Mouse (Mus musculus) midbrain, embryonic 13.5 days (tissue): ENCODE measurements at regions not wholly inside any gene's neighbourhood (a gene's known extent, or its start where the extent isn't known, plus 50 kb on each side); places are given as distances from the start of the nearest gene placed in this dataset.

Experiments used
- ATAC-seq: fragments of 200-750 bp; cut with Nextera tagmentation; 2 replicates; pipeline ENCODE4 v1.8.0; 2017; ENCODE audit warnings: mild to moderate bottlenecking, moderate TSS enrichment, moderate library complexity
- H3K27ac ChIP-seq: fragments of 300-500 bp; sonication (generic); 2 replicates; pipeline ENCODE4 v1.5.1; 2015; ENCODE audit warnings: inconsistent platforms, mild to moderate bottlenecking, moderate library complexity
- H3K27me3 ChIP-seq: fragments of 300-500 bp; sonication (generic); 2 replicates; pipeline ENCODE4 v1.6.1; 2015; ENCODE audit warnings: mild to moderate bottlenecking, inconsistent platforms
- H3K36me3 ChIP-seq: fragments of 300-500 bp; sonication (generic); 2 replicates; pipeline ENCODE4 v1.6.1; 2015; ENCODE audit warnings: mild to moderate bottlenecking, inconsistent platforms
- H3K4me1 ChIP-seq: fragments of 300-500 bp; sonication (generic); replicated peaks from 2 replicates; pipeline ENCODE4 v1.6.1; 2015; ENCODE audit warnings: inconsistent platforms
- H3K4me2 ChIP-seq: fragments of 300-500 bp; sonication (generic); replicated peaks from 2 replicates; pipeline ENCODE4 v1.6.1; 2015; ENCODE audit warnings: moderate library complexity, mild to moderate bottlenecking, inconsistent platforms
- H3K4me3 ChIP-seq: fragments of 300-500 bp; sonication (generic); replicated peaks from 2 replicates; pipeline ENCODE4 v1.5.1; 2015; ENCODE audit warnings: mild to moderate bottlenecking, inconsistent platforms
- H3K9ac ChIP-seq: fragments of 300-500 bp; sonication (generic); replicated peaks from 2 replicates; pipeline ENCODE4 v1.6.1; 2015; ENCODE audit warnings: mild to moderate bottlenecking, inconsistent platforms
- H3K9me3 ChIP-seq: fragments of 300-500 bp; sonication (generic); 2 replicates; pipeline ENCODE4 v1.6.1; 2016; ENCODE audit warnings: mild to moderate bottlenecking, inconsistent platforms
- WGBS: fragments of 180-500 bp; shearing (Covaris S2); methylation state at CpG from one replicate; pipeline ENCODE4 v1.1.7; 2015; 5-methylcytosine and 5-hydroxymethylcytosine counted together

DNA sequence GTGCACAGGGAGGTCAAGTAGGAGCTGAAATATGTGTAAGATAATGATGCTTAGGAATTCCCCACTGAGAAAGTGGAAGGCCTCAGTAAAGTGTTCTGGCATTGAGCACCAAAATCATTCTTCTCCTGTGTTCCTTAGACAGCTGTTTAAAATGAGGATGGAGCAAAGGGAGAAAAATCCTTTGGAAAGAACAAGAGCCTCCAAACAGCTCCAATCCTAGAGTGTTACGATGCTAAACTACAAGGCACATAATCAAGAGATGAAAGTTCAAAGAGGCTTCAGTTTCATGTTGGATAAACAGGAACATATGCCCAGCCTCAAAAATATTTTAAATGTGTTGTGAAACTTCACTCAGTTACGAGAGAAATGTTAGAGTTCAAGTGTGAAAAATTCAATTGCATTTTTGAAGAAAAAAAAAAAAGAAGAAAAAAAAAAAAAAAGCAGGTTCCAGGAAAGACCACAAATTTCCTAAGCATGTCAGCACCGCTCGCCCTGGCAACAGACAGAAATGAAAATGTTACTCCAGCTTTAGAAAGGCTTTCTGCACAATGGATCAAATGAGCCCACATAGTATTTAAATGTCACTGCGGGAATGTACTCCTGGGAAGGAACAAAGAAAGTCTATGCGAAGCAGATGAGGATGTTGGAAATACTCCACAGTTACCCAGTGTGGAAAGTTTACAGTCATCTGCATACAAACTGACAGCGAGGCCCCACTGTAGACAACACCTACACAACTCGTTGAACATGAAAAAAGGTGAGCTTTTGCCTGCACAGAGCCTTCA, 116.5 kb upstream of the Prkd1 start:
- Histone ChIP-seq H3K27ac (no peak overlapping the region), H3K4me2 (no peak overlapping the region), H3K9ac (no peak overlapping the region), H3K36me3 (no peaks in the 10 kb centered on the region), H3K4me3 (no peak overlapping the region), H3K27me3 (no peaks in the 10 kb centered on the region), H3K9me3 (no peaks in the 10 kb centered on the region), H3K4me1 (no peaks in the 10 kb centered on the region)
- ATAC-seq = no peak
- 61% methylated on average over 8 of the region's 8 CpGs for WGBS

- H3K9ac ChIP-seq = no peak overlapping the region
- no peak overlapping the region for H3K4me2 ChIP-seq
- ATAC-seq = no peak
- H3K4me1 ChIP-seq = no peaks in the 10 kb centered on the region
- no peaks in the 10 kb centered on the region for H3K36me3 ChIP-seq
- WGBS = 82% methylated on average over 2 of the region's 2 CpGs
- H3K9me3 ChIP-seq = no peaks in the 10 kb centered on the region
- H3K27ac ChIP-seq = no peak overlapping the region
- H3K27me3 ChIP-seq = no peaks in the 10 kb centered on the region
- no peak overlapping the region for H3K4me3 ChIP-seq
These were observed 115.6 kb upstream of the Prkd1 start for GRCm38 (mm10) chr12:50764457-50764856.

DNA sequence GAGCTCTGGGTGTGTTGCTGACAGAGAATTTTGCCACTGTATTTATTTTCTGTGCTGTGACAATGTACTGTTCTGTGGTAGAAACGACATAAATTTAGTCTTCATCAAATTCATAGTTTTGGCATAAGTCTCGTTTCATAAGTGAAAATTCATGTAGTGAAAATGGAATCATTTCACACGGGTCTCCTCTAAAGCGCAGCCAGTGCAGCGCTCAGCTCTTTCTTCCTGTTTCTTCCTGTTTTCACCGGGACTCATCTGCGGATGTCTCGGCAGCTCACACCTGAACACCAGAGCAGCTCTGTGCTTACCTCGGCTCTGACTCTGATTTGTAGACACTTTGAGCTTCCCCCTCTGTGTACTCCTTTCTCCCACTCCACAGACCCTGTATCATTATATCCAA, 85.2 kb upstream of the Prkd1 start:
- Histone ChIP-seq H3K9ac (no peak overlapping the region), H3K4me1 (no peaks in the 10 kb centered on the region), H3K27me3 (no peaks in the 10 kb centered on the region), H3K4me2 (no peak overlapping the region), H3K27ac (no peak overlapping the region), H3K36me3 (no peaks in the 10 kb centered on the region), H3K4me3 (no peak overlapping the region), H3K9me3 (no peaks in the 10 kb centered on the region)
- 88% methylated on average over 9 of the region's 9 CpGs for whole genome bisulfite sequencing
- no peak for ATAC-seq

- no peak overlapping the region for H3K9ac ChIP-seq
- H3K4me3 ChIP-seq = no peak overlapping the region
- H3K27me3 ChIP-seq = no peaks in the 10 kb centered on the region
- H3K4me1 ChIP-seq = no peaks in the 10 kb centered on the region
- WGBS = 67% methylated on average over 5 of the region's 5 CpGs
- no peaks in the 10 kb centered on the region for H3K9me3 ChIP-seq
- ATAC-seq = 0 out of 2 replicates have a peak, but pooled peaks have one; percentile 24
- H3K4me2 ChIP-seq = no peak overlapping the region
- H3K36me3 ChIP-seq = no peaks in the 10 kb centered on the region
- no peak overlapping the region for H3K27ac ChIP-seq
These were observed 63.7 kb upstream of the Prkd1 start for GRCm38 (mm10) chr12:50712615-50713014.

DNA sequence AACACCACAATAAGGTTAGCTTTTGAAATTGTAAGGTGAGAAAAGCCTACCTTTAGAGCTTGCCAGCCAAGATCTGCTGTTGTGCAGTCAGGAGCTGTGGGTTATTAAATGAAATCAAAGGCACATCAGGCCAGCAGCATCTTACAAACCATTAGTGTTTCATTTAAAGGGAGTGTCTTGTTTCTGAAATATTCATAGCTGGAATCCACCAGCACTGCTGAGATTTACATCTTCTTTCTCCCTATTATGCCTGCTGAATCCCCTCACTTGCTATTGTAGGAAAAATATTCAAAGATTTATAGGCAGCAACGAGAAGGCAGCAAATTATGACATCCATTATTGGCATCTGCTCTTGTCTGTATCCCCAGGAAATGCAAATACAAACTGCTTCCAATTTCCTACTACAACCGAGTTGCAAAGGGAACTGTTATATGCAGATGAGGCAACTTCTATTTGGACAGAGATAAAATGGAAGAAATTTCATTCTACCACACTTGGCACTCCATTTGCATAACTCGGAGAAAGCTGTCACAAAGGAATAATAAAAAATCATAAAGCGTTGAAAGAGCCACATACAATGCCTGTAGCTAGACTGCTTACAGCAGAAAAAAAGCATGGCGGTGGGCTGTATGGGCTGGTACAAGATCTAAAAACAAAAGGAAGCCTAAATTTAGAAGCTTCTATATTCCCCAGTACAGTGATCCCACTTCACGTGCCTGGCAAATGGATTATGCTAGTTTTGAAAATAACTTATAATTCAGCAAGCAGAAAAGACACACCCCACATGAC, 60.3 kb upstream of the Prkd1 start:
- no peaks in the 10 kb centered on the region for H3K36me3 ChIP-seq
- ATAC-seq = 0 out of 2 replicates have a peak, but pooled peaks have one; percentile 17
- 65% methylated on average over 6 of the region's 6 CpGs for WGBS
- no peak overlapping the region for H3K4me3 ChIP-seq
- peak overlapping the region; percentile 64 for H3K27ac ChIP-seq
- H3K9ac ChIP-seq = no peak overlapping the region
- H3K4me2 ChIP-seq = no peak overlapping the region
- H3K27me3 ChIP-seq = no peaks in the 10 kb centered on the region
- no peaks in the 10 kb centered on the region for H3K4me1 ChIP-seq
- H3K9me3 ChIP-seq = no peaks in the 10 kb centered on the region

DNA sequence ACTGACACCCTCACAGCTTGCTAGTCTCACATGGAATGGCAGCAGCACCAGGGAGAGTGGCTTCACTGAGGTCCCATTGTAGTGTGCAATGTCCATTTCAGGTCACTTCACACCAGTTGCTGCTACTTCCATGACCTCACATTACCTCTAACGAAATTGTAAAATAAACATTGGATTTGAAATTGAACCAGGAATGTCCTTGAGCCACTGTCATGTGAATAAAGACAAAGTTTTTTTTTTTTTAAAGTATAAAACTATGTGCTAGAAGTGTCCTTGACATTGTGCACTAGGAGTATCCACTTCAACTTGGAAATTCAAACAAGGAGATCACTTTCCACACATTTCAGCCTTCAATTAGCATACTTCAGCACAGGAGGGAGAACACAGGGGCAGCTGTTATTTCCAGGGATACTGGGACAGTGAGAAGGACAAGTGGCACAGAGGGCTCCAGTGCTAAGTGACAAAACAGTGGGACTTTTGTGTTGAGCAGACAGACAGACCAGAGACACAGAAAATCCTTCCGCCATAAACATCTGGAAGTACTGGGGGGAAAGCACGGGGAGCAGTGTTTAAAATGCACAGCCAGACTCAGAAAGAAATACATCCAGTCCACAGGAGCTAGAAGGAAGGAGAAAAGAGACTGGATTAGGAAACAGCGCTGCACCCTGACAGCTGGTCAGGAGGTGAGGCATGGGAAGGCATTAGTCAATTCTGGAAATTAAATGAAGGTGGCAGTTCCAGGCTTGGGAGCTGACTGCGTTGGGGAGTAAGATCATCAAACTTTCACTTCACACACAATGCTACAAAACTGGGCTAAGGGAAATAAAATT, 49.9 kb upstream of the Prkd1 start:
- 60% methylated on average over 5 of the region's 5 CpGs for WGBS
- H3K36me3 ChIP-seq = no peaks in the 10 kb centered on the region
- no peak overlapping the region for H3K4me3 ChIP-seq
- H3K9ac ChIP-seq = no peak overlapping the region
- no peaks in the 10 kb centered on the region for H3K9me3 ChIP-seq
- no peak overlapping the region for H3K27ac ChIP-seq
- no peak overlapping the region for H3K4me2 ChIP-seq
- H3K4me1 ChIP-seq = peaks cover 4% of the 10 kb centered on the region; the same call in 1 of the 2 replicates
- ATAC-seq = no peak
- no peaks in the 10 kb centered on the region for H3K27me3 ChIP-seq
